ENCODE assay signal across 15 mouse cellular contexts in genomic region chr2:24717461-24717860, GRCm38 (mm10). TPM values are rescaled to one million over a fixed set of nuclear protein-coding genes. Genes with fewer than 3 reads are reported as not detected.
DNase-seq lines count a peak whose midpoint lies in the region; ATAC-seq and TF ChIP-seq lines count a peak whose summit lies in the region.
"Had no signal": no experiment of that assay in that cellular context is flagged by ENCODE, and none has a peak within 500 bp of the region (broad histone marks: within the 10 kb centered on the region; RNA-seq: fewer than 3 reads in every experiment).

No protein-coding gene starts in this region.

- H3K9ac ChIP-seq in forebrain, postnatal 0 days: no peak overlapping the region
- H3K9ac ChIP-seq in stomach, postnatal 0 days (ENCODE audit: low read length): no peak overlapping the region
- H3K9ac ChIP-seq: embryonic facial prominence, embryonic 12.5 days; liver, embryonic 15.5 days had no signal

- H3K27me3 ChIP-seq in forebrain, postnatal 0 days (ENCODE audit: insufficient read depth, low read length): no peaks in the 10 kb centered on the region
- H3K27me3 ChIP-seq in forebrain, embryonic 10.5 days (ENCODE audit: poor library complexity, severe bottlenecking): no peaks in the 10 kb centered on the region
- H3K27me3 ChIP-seq in stomach, postnatal 0 days (ENCODE audit: control insufficient read depth, insufficient read depth, low read length): no peaks in the 10 kb centered on the region
- H3K27me3 ChIP-seq: embryonic facial prominence, embryonic 12.5 days; liver, embryonic 15.5 days had no signal

- TF ChIP-seq CTCF in forebrain, postnatal 0 days (IDR thresholded peaks at IDR 0.05; ENCODE audit: low read depth): no peak
- no peak for TF ChIP-seq CTCF in stomach, postnatal 0 days (IDR thresholded peaks at IDR 0.05; ENCODE audit: low read depth)

- H3K4me3 ChIP-seq in forebrain, postnatal 0 days (ENCODE audit: low read depth, low read length): no peak overlapping the region
- no peak overlapping the region for H3K4me3 ChIP-seq in forebrain, embryonic 10.5 days
- H3K4me3 ChIP-seq in stomach, postnatal 0 days (ENCODE audit: low read depth, low read length): no peak overlapping the region
- H3K4me3 ChIP-seq: embryonic facial prominence, embryonic 12.5 days; liver, embryonic 15.5 days had no signal

- peak; percentile 32; the same call in 1 of the 2 replicates for ATAC-seq in forebrain, postnatal 0 days
- no peak for ATAC-seq in stomach, postnatal 0 days (ENCODE audit: low FRiP score, low TSS enrichment)

- TF ChIP-seq EP300 in stomach, postnatal 0 days (optimal IDR thresholded peaks at IDR 0.05): no peak

- WGBS in forebrain, postnatal 0 days: 60% methylated on average over 4 of the region's 4 CpGs
- 97% methylated on average over 4 of the region's 4 CpGs for WGBS in forebrain, embryonic 10.5 days
- WGBS in stomach, postnatal 0 days: 77% methylated on average over 4 of the region's 4 CpGs

- no peak overlapping the region for H3K27ac ChIP-seq in forebrain, postnatal 0 days (ENCODE audit: low read depth, low read length)
- H3K27ac ChIP-seq in forebrain, embryonic 10.5 days: no peak overlapping the region
- no peak overlapping the region for H3K27ac ChIP-seq in stomach, postnatal 0 days (replicated peaks)
- H3K27ac ChIP-seq: embryonic facial prominence, embryonic 12.5 days; liver, embryonic 15.5 days had no signal

- peaks cover 39% of the 10 kb centered on the region for H3K36me3 ChIP-seq in forebrain, postnatal 0 days (ENCODE audit: insufficient read depth)
- no peaks in the 10 kb centered on the region for H3K36me3 ChIP-seq in forebrain, embryonic 10.5 days (replicated peaks)
- no peaks in the 10 kb centered on the region for H3K36me3 ChIP-seq in stomach, postnatal 0 days (ENCODE audit: control insufficient read depth, insufficient read depth, low read length)
- H3K36me3 ChIP-seq: embryonic facial prominence, embryonic 12.5 days; liver, embryonic 15.5 days had no signal

- no peaks in the 10 kb centered on the region for H3K9me3 ChIP-seq in forebrain, postnatal 0 days (ENCODE audit: low read length)
- H3K9me3 ChIP-seq in forebrain, embryonic 10.5 days: no peaks in the 10 kb centered on the region
- H3K9me3 ChIP-seq in stomach, postnatal 0 days (ENCODE audit: control insufficient read depth, low read length): no peaks in the 10 kb centered on the region
- H3K9me3 ChIP-seq: embryonic facial prominence, embryonic 12.5 days; liver, embryonic 15.5 days had no signal

- no peak overlapping the region for H3K4me2 ChIP-seq in forebrain, postnatal 0 days (ENCODE audit: low read depth)
- H3K4me2 ChIP-seq in stomach, postnatal 0 days (replicated peaks; ENCODE audit: low read depth): no peak overlapping the region
- H3K4me2 ChIP-seq: embryonic facial prominence, embryonic 12.5 days; liver, embryonic 15.5 days had no signal

- intact Hi-C loops in left cerebral cortex, postnatal 10 days (cut with DNase I): no loop called here

- DNase-seq in forebrain, postnatal 0 days: no peak
- DNase-seq in forebrain, embryonic 10.5 days (ENCODE audit: extremely low spot score, low spot score): no peak
- peak; percentile 65 to 66 for DNase-seq in left cerebral cortex, adult 18-20 months (ENCODE audit: low spot score in 2 of 2)
- no peak for DNase-seq in left cerebral cortex, postnatal 10 days (ENCODE audit: extremely low spot score in 1 of 2, low spot score in 2 of 2)
- peak; percentile 50 to 74 for DNase-seq in frontal cortex, adult 2 months (ENCODE audit: extremely low spot score in 1 of 2, low spot score in 1 of 2)
- peak; percentile 85 for DNase-seq in telencephalon, adult 2 months (ENCODE audit: low read depth, low spot score)
- DNase-seq in stomach, postnatal 0 days (ENCODE audit: low spot score): no peak
- DNase-seq in gastrocnemius, adult 8-10 months (ENCODE audit: low spot score in 2 of 2): no peak
- DNase-seq: kidney, adult 2 months; lung, postnatal 4 days; thymus, adult 18-20 months had no signal

- no peaks in the 10 kb centered on the region for H3K4me1 ChIP-seq in forebrain, postnatal 0 days (ENCODE audit: insufficient read depth)
- H3K4me1 ChIP-seq in forebrain, embryonic 10.5 days: no peaks in the 10 kb centered on the region
- H3K4me1 ChIP-seq in stomach, postnatal 0 days (replicated peaks; ENCODE audit: control insufficient read depth, insufficient read depth): no peaks in the 10 kb centered on the region
- H3K4me1 ChIP-seq: embryonic facial prominence, embryonic 12.5 days; liver, embryonic 15.5 days had no signal

RNA-seq across cellular contexts. Expression of gene Cacna1b, which starts 45.5 kb away (rescaled TPM):
- total RNA-seq in forebrain, postnatal 0 days (2014; rRNA removed): 40.4 and 41.7 TPM in 2 replicates
- polyA plus RNA-seq in forebrain, postnatal 0 days (2015; fragmentation: Nextera tagmentation; extraction: Ambion mirVana): 4.1 and 7.9 TPM in 2 replicates
- 1.7 and 1.8 TPM in 2 replicates for polyA plus RNA-seq in forebrain, embryonic 10.5 days (2016; fragmentation: Nextera tagmentation; extraction: Ambion mirVana)
- 10 to 100 TPM; 75.6 to 83.3 TPM for total RNA-seq in left cerebral cortex, adult 18-20 months (2021)
- 100 to 1,000 TPM; 123 to 128 TPM for total RNA-seq in left cerebral cortex, postnatal 10 days (2021)
- polyA plus RNA-seq in frontal cortex, adult 2 months (2012; rRNA removed): 60.8 and 70.7 TPM in 2 replicates
- polyA plus RNA-seq in stomach, postnatal 0 days (2015; fragmentation: Nextera tagmentation; extraction: Ambion mirVana): 0.74 and 0.87 TPM in 2 replicates
- not detected for total RNA-seq in gastrocnemius, adult 8-10 months (2022)
- total RNA-seq: hematopoietic stem cell, adult 5-6 weeks; neutrophil, adult 5-6 weeks had no signal

Comparison
In these comparisons a context has a peak if more than half of its experiments do, and no peak if none do; other contexts are left out.
1. DNase-seq: peak in left cerebral cortex, adult 18-20 months (2 of 2), frontal cortex, adult 2 months (2 of 2) and telencephalon, adult 2 months (single experiment); none in forebrain, postnatal 0 days (single experiment), forebrain, embryonic 10.5 days (single experiment), left cerebral cortex, postnatal 10 days (0 of 2), stomach, postnatal 0 days (single experiment) and gastrocnemius, adult 8-10 months (0 of 2).
2. RNA of gene Cacna1b, which starts 45.5 kb away (total RNA-seq): 123 to 128 TPM in left cerebral cortex, postnatal 10 days, 75.6 to 83.3 TPM in left cerebral cortex, adult 18-20 months and 40.4 to 41.7 TPM in forebrain, postnatal 0 days; not detected in gastrocnemius, adult 8-10 months; every median in the first group is over 10 times any median in the second.